Mouse (Mus musculus): Measurements from ENCODE around the gene Ccr7. TPM values are rescaled to one million over a fixed set of nuclear protein-coding genes. Genes with fewer than 3 reads are reported as not detected.
A peak's percentile ranks its signal among the peaks of the same experiment; 100 is the strongest.

Gene Ccr7
- total RNA-seq, 1 experiment from 2014 or later, result 0.48 TPM

- DNase-seq, result no peak
These were observed 817 bp downstream of the Ccr7 start for GRCm38 (mm10) chr11:99153767-99154753.

GRCm38 (mm10) chr11:99152323-99153144, 2.3 kb downstream of the Ccr7 start:
- no peak for DNase-seq

- no peak for DNase-seq
These were observed 3.4 kb downstream of the Ccr7 start for GRCm38 (mm10) chr11:99151333-99151930.

- no peak for DNase-seq
These were observed 4.0 kb downstream of the Ccr7 start for GRCm38 (mm10) chr11:99150889-99151288.

- peak; percentile 86 for DNase-seq
These were observed 4.7 kb downstream of the Ccr7 start for GRCm38 (mm10) chr11:99149898-99150757.

GRCm38 (mm10) chr11:99148896-99149703, 5.8 kb downstream of the Ccr7 start:
- DNase-seq, result no peak

- DNase-seq, result no peak
These were observed 6.5 kb downstream of the Ccr7 start for GRCm38 (mm10) chr11:99148400-99148799.

- DNase-seq, result no peak
These were observed 7.0 kb downstream of the Ccr7 start for GRCm38 (mm10) chr11:99147920-99148289.

GRCm38 (mm10) chr11:99147041-99147919, 7.6 kb downstream of the Ccr7 start:
- DNase-seq, result no peak

- no peak for DNase-seq
These were observed 8.3 kb downstream of the Ccr7 start for GRCm38 (mm10) chr11:99146558-99146957.

- no peak for DNase-seq
These were observed 9.1 kb downstream of the Ccr7 start for GRCm38 (mm10) chr11:99145765-99146164.

- DNase-seq, result no peak
These were observed 9.9 kb downstream of the Ccr7 start for GRCm38 (mm10) chr11:99144940-99145339.

GRCm38 (mm10) chr11:99144456-99144855, 10.4 kb downstream of the Ccr7 start:
- DNase-seq, result no peak

GRCm38 (mm10) chr11:99143123-99144082, 11.5 kb downstream of the Ccr7 start:
- DNase-seq, result no peak

- DNase-seq, result no peak
These were observed 12.3 kb downstream of the Ccr7 start for GRCm38 (mm10) chr11:99142493-99143095.

GRCm38 (mm10) chr11:99142046-99142445, 12.8 kb downstream of the Ccr7 start:
- no peak for DNase-seq

- DNase-seq, result peak; percentile 83
These were observed 13.3 kb downstream of the Ccr7 start for GRCm38 (mm10) chr11:99141600-99141999.

- no peak for DNase-seq
These were observed 15.9 kb downstream of the Ccr7 start for GRCm38 (mm10) chr11:99138976-99139375.

All from adrenal gland, postnatal 14 days (tissue).